Mouse (Mus musculus) lung, embryonic 14.5 days (tissue): ENCODE results near the gene Gm498. TPM values are rescaled to one million over a fixed set of nuclear protein-coding genes. Genes with fewer than 3 reads are reported as not detected.

Experiments
- ATAC-seq: fragments of 200-750 bp; cut with Nextera tagmentation; 2 replicates; pipeline ENCODE4 v1.8.0; 2017; ENCODE audit warnings: mild to moderate bottlenecking, moderate TSS enrichment, moderate library complexity; ENCODE audit not compliant: insufficient read depth
- DNase-seq: peaks from one replicate; pipeline ENCODE4 v3.0.0-alpha.2; 2015
- H3K27ac ChIP-seq: fragments of 300-500 bp; sonication (generic); 2 replicates; pipeline ENCODE4 v1.5.1; 2014; ENCODE audit warnings: low read depth, mild to moderate bottlenecking, moderate library complexity
- H3K27me3 ChIP-seq: fragments of 300-500 bp; sonication (generic); 2 replicates; pipeline ENCODE4 v1.6.1; 2014; ENCODE audit warnings: low read length, control low read depth; ENCODE audit not compliant: insufficient read depth
- H3K36me3 ChIP-seq: fragments of 300-500 bp; sonication (generic); 2 replicates; pipeline ENCODE4 v1.6.1; 2014; ENCODE audit warnings: control low read depth; ENCODE audit not compliant: insufficient read depth
- H3K4me1 ChIP-seq: fragments of 300-500 bp; sonication (generic); 2 replicates; pipeline ENCODE4 v1.6.1; 2014; ENCODE audit warnings: antibody characterized with exemption, control low read depth; ENCODE audit not compliant: insufficient read depth
- H3K4me2 ChIP-seq: fragments of 300-500 bp; sonication (generic); 2 replicates; pipeline ENCODE4 v1.6.1; 2014; ENCODE audit warnings: mild to moderate bottlenecking
- H3K4me3 ChIP-seq: fragments of 300-500 bp; sonication (generic); 2 replicates; pipeline ENCODE4 v1.5.1; 2014; ENCODE audit warnings: low read depth, low read length
- H3K9ac ChIP-seq: fragments of 300-500 bp; sonication (generic); 2 replicates; pipeline ENCODE4 v1.6.1; 2014
- H3K9me3 ChIP-seq: fragments of 300-500 bp; sonication (generic); 2 replicates; pipeline ENCODE4 v1.6.1; 2016; ENCODE audit warnings: low read depth, low read length, control low read depth
- CTCF ChIP-seq: IDR thresholded peaks from 2 replicates; pipeline ENCODE4 v1.5.1; 2016; ENCODE audit warnings: antibody characterized with exemption, low read depth
- WGBS: fragments of 180-500 bp; shearing (Covaris S2); extraction: QIAGEN DNeasy Blood & Tissue Kit; methylation state at CpG from one replicate; pipeline ENCODE4 v1.1.7; 2014; 5-methylcytosine and 5-hydroxymethylcytosine counted together
- polyA plus RNA-seq: library from polyadenylated mRNA; unstranded; fragments of >200 nt; fragmentation: Nextera tagmentation; extraction: Ambion mirVana; gene quantifications from 2 replicates; pipeline ENCODE4 v1.2.1, GENCODE M21; 2014

The Gm498 gene
- polyA plus RNA-seq, 1 experiment from 2014 or later: not detected

DNA sequence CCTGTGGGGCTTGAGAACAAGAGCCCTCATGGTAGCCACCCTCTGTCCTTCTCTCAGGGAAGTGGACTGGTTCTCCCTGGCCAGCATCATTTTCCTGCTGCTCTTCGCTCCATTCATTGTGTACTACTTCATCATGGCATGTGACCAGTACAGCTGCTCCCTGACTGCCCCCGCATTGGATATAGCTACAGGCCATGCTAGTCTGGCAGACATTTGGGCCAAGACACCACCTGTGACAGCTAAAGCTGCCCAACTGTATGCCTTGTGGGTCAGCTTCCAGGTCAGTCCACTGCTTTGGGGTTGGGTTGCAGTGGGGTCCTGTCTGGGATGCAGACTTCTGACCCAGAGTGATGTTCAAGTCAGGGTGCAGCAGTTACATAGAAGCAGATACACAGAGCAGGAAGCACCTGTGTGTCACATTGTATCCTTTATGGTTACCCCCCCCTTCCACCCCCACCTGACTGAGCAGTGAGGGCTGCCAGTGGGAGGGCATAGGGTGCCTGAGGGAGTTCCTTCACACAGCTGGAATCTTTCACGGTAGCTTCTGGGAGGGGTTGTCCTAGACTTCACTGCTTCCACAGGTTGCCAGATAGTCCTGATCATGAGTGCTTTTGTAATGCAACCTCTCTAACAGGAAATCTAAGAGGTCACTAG lies 28.8 kb upstream of the Gm498 start:
- 90% methylated on average over 3 of the region's 3 CpGs for WGBS
- H3K4me3 ChIP-seq: no peak overlapping the region
- H3K4me1 ChIP-seq: no peaks in the 10 kb centered on the region
- H3K9me3 ChIP-seq: no peaks in the 10 kb centered on the region
- peaks cover 46% of the 10 kb centered on the region for H3K36me3 ChIP-seq
- H3K4me2 ChIP-seq: no peak overlapping the region
- H3K9ac ChIP-seq: no peak overlapping the region
- no peak for TF ChIP-seq CTCF
- no peaks in the 10 kb centered on the region for H3K27me3 ChIP-seq
- no peak for ATAC-seq
- DNase-seq: no peak
- no peak overlapping the region for H3K27ac ChIP-seq

- WGBS: 86% methylated on average over 5 of the region's 5 CpGs
- Histone ChIP-seq H3K4me1 (no peaks in the 10 kb centered on the region), H3K27me3 (no peaks in the 10 kb centered on the region), H3K36me3 (peaks cover 67% of the 10 kb centered on the region), H3K9ac (no peak overlapping the region), H3K9me3 (no peaks in the 10 kb centered on the region), H3K27ac (no peak overlapping the region), H3K4me3 (no peak overlapping the region), H3K4me2 (no peak overlapping the region)
- TF ChIP-seq CTCF: no peak
- ATAC-seq: no peak
- no peak for DNase-seq
Measured at GRCm38 (mm10) chr7:143840121-143840520, 26.5 kb upstream of the Gm498 start.

GRCm38 (mm10) chr7:143841301-143841700 lies 25.3 kb upstream of the Gm498 start:
- ATAC-seq: no peak
- DNase-seq: no peak
- 94% methylated on average over 8 of the region's 8 CpGs for WGBS
- Histone ChIP-seq H3K27ac (no peak overlapping the region), H3K9ac (no peak overlapping the region), H3K4me2 (no peak overlapping the region), H3K27me3 (no peaks in the 10 kb centered on the region), H3K4me3 (no peak overlapping the region), H3K9me3 (no peaks in the 10 kb centered on the region), H3K4me1 (no peaks in the 10 kb centered on the region), H3K36me3 (peaks cover 76% of the 10 kb centered on the region)
- TF ChIP-seq CTCF: no peak

DNA sequence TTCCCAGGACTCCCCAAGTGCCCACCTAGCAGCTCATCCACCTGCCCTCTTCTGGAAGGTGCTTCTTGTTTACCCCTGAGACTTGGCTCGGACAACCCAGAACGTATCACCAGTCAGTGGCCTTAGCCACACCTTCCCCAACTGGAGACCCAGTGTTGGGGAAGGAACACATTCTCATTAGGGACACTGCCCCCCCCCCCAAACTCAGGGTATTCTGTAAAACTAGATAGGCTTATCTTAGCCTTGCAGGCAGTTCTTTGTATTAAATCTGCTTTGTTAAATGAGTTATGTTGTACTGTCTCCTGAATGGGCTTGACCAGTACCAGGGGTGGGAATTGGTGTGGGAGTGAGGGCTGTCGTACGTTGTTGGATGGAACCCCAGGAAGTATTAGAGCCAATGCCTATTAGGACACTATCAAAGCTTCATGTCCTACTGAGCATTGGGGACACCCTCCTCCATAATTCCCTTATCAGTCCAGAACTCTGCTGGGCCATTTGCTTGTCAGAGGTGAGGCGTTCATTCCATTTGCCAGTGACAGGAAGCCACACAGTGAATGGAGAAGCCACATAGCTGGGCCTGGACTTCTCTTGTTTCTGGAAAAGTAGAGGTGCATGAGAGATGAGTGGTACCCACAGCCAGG lies 18.4 kb upstream of the Gm498 start:
- Histone ChIP-seq H3K9me3 (no peaks in the 10 kb centered on the region), H3K27me3 (no peaks in the 10 kb centered on the region), H3K4me3 (no peak overlapping the region), H3K9ac (no peak overlapping the region), H3K4me1 (no peaks in the 10 kb centered on the region), H3K27ac (no peak overlapping the region), H3K4me2 (no peak overlapping the region), H3K36me3 (peaks cover 57% of the 10 kb centered on the region)
- ATAC-seq: no peak
- WGBS: 81% methylated on average over 5 of the region's 5 CpGs
- DNase-seq: no peak
- TF ChIP-seq CTCF: no peak

DNA sequence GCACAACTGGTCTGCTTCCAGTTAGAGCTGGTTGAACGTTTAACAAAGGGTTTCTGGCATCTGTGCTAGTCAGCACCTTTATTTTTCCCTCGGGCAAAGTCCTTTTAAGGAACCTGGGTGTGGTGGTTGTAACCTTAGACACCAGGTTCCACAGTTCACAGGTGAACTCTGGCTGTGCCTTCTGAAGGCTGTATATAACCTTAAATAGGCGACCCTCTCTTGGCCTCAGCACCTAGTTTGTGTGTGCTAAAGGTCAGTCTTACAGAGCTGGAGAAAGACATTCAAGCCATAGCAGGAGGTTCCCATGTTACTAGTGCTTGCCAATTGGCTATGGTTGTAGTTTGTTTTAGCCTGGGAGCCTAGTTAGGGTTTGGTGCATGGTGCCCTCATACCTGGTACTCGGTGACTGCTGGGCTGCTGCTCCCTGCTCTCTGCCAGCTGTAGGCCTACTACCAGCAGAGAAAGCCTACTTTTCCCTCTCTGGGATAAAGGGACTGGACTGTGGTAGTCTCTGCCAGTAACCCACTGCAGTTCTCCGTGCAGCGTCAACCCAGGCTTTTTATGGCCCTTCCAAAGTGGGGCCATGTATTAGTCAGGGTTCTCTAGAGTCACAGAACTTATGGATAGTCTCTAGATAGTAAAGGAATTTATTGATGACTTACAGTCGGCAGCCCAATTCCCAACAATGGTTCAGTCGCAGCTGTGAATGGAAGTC lies 17.7 kb upstream of the Gm498 start:
- H3K36me3 ChIP-seq: peaks cover 50% of the 10 kb centered on the region

GRCm38 (mm10) chr7:143868874-143869273 lies 2.2 kb downstream of the Gm498 start:
- WGBS: 75% methylated on average over 4 of the region's 4 CpGs
- TF ChIP-seq CTCF: no peak
- no peak for ATAC-seq

More for the DNA sequence above, 17.7 kb upstream of the Gm498 start:
- no peak overlapping the region for H3K4me2 ChIP-seq
- H3K4me1 ChIP-seq: no peaks in the 10 kb centered on the region
- no peak overlapping the region for H3K4me3 ChIP-seq
- 91% methylated on average over 7 of the region's 8 CpGs for WGBS
- TF ChIP-seq CTCF: no peak
- no peak overlapping the region for H3K27ac ChIP-seq
- no peak for ATAC-seq
- no peaks in the 10 kb centered on the region for H3K27me3 ChIP-seq
- DNase-seq: no peak
- H3K9ac ChIP-seq: no peak overlapping the region
- no peaks in the 10 kb centered on the region for H3K9me3 ChIP-seq

GRCm38 (mm10) chr7:143883717-143884116 lies 17.1 kb downstream of the Gm498 start:
- WGBS: 78% methylated on average over 6 of the region's 6 CpGs
- no peak overlapping the region for H3K9ac ChIP-seq
- no peak overlapping the region for H3K27ac ChIP-seq
- H3K36me3 ChIP-seq: no peaks in the 10 kb centered on the region
- no peaks in the 10 kb centered on the region for H3K4me1 ChIP-seq
- H3K4me3 ChIP-seq: no peak overlapping the region
- no peaks in the 10 kb centered on the region for H3K9me3 ChIP-seq
- no peak for TF ChIP-seq CTCF
- H3K27me3 ChIP-seq: no peaks in the 10 kb centered on the region
- DNase-seq: no peak
- ATAC-seq: no peak
- no peak overlapping the region for H3K4me2 ChIP-seq

More at GRCm38 (mm10) chr7:143868874-143869273, 2.2 kb downstream of the Gm498 start:
- DNase-seq: no peak
- Histone ChIP-seq H3K27ac (no peak overlapping the region), H3K4me1 (no peaks in the 10 kb centered on the region), H3K36me3 (no peaks in the 10 kb centered on the region), H3K9me3 (no peaks in the 10 kb centered on the region), H3K27me3 (no peaks in the 10 kb centered on the region), H3K4me3 (no peak overlapping the region), H3K4me2 (no peak overlapping the region), H3K9ac (no peak overlapping the region)
